ENCODE assay signal across 12 mouse cellular contexts in the genomic region with DNA sequence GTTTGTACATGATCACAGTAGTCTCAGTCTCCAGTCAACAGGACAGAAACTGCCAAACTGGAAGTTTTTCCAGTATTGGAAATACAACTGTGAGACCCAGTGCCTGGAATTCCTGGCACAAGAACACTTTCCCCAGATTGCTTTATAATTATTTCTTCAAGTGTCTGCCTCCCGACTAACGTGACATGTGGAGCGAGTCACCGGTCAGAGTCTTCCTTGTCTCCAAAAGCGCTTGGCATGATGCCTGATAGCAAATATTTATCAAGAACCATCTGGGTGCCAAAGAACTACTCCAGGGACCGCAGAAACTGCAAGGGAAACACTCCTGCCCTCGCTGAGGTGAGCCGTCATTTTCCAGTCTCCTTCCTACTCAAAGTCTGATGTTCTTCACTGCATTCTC. TPM values are rescaled to one million over a fixed set of nuclear protein-coding genes. Genes with fewer than 3 reads are reported as not detected.
A peak's percentile ranks its signal among the peaks of the same experiment; 100 is the strongest.
DNase-seq lines count a peak whose midpoint lies in the region; ATAC-seq lines count a peak whose summit lies in the region.
"Had no signal": no experiment of that assay in that cellular context is flagged by ENCODE, and none has a peak within 500 bp of the region (broad histone marks: within the 10 kb centered on the region; RNA-seq: fewer than 3 reads in every experiment).

No protein-coding gene starts in this region.

- DNase-seq in adrenal gland, postnatal 14 days, result peak; percentile 9
- DNase-seq in adrenal gland, postnatal 25 days, result no peak
- peak; percentile 10 for DNase-seq in kidney, postnatal 14 days
- no peak for DNase-seq in kidney, adult 18-20 months
- DNase-seq in brain, embryonic 18.5 days (ENCODE audit: low read depth, low spot score), result peak; percentile 16
- peak; percentile 66 for DNase-seq in lung, postnatal 10 days
- DNase-seq in urinary bladder, postnatal 4 days (ENCODE audit: low spot score in 2 of 2), result no peak
- DNase-seq: adrenal gland, postnatal 36 days; cerebellum, adult 18-20 months; kidney, postnatal 4 days; thymus, postnatal 14 days had no signal

- ATAC-seq in erythroid progenitor cell, adult 5-6 weeks (replicated peaks; ENCODE audit: low FRiP score, poor library complexity, severe bottlenecking), result no peak

RNA-seq across cellular contexts. Expression of gene Bend4, which starts 45.6 kb away (rescaled TPM):
- 1.9 and 2.6 TPM in 2 replicates for total RNA-seq in adrenal gland, postnatal 14 days (2021)
- total RNA-seq in adrenal gland, postnatal 25 days (2021), result 1.1 TPM in 2 replicates
- total RNA-seq in erythroid progenitor cell, adult 5-6 weeks (2015; ENCODE audit: low replicate concordance), result not detected in 2 replicates
- total RNA-seq in erythroid progenitor cell, adult 5-6 weeks (2017; ENCODE audit: low replicate concordance), result 0.08 TPM in 1 of 2 replicates, not detected in the other

Comparison
In these comparisons a context has a peak if more than half of its experiments do, and no peak if none do; other contexts are left out.
1. DNase-seq: peak in adrenal gland, postnatal 14 days (single experiment), kidney, postnatal 14 days (single experiment), brain, embryonic 18.5 days (single experiment) and lung, postnatal 10 days (single experiment); none in adrenal gland, postnatal 25 days (single experiment), kidney, adult 18-20 months (single experiment) and urinary bladder, postnatal 4 days (0 of 2).